Mouse (Mus musculus) R1 (cell line): Measurements from ENCODE around the gene Adgb.
"Not testable (repeated sequence)": the region's sequence is repeated elsewhere in the genome, so short reads cannot be mapped to it uniquely, and the experiment has no call there.

ENCODE experiments used
- DNase-seq: peaks from one replicate; pipeline ENCODE4 v3.0.0-alpha.2; 2018; ENCODE audit warnings: low read depth, low spot score

The Adgb gene

GRCm38 (mm10) chr10:10471961-10472610 is at the start of gene Adgb:
Gene Adgb, minus strand, starts transcription at chr10:10472326.
- DNase-seq, result peak; percentile 44

GRCm38 (mm10) chr10:10480139-10480538 is 8.0 kb upstream of the Adgb start:
- DNase-seq, result no peak

GRCm38 (mm10) chr10:10477429-10477828 is 5.3 kb upstream of the Adgb start:
- DNase-seq, result not testable (repeated sequence)

- DNase-seq, result no peak
Observed at GRCm38 (mm10) chr10:10476956-10477355, 4.8 kb upstream of the Adgb start.

- DNase-seq, result no peak
Observed at GRCm38 (mm10) chr10:10476549-10476948, 4.4 kb upstream of the Adgb start.

GRCm38 (mm10) chr10:10468699-10469547 is 3.2 kb downstream of the Adgb start:
- DNase-seq, result no peak

GRCm38 (mm10) chr10:10460113-10460512 is 12.0 kb downstream of the Adgb start:
- DNase-seq, result no peak

GRCm38 (mm10) chr10:10456991-10457390 is 15.1 kb downstream of the Adgb start:
- no peak for DNase-seq

- no peak for DNase-seq
Observed at GRCm38 (mm10) chr10:10449067-10449466, 23.1 kb downstream of the Adgb start.

GRCm38 (mm10) chr10:10444841-10445466 is 27.2 kb downstream of the Adgb start:
- no peak for DNase-seq

- no peak for DNase-seq
Observed at GRCm38 (mm10) chr10:10443558-10443957, 28.6 kb downstream of the Adgb start.

GRCm38 (mm10) chr10:10435014-10435413 is 37.1 kb downstream of the Adgb start:
- no peak for DNase-seq

GRCm38 (mm10) chr10:10429635-10430034 is 42.5 kb downstream of the Adgb start:
- DNase-seq, result no peak

GRCm38 (mm10) chr10:10429032-10429431 is 43.1 kb downstream of the Adgb start:
- no peak for DNase-seq

- DNase-seq, result no peak
Observed at GRCm38 (mm10) chr10:10424383-10424782, 47.7 kb downstream of the Adgb start.

GRCm38 (mm10) chr10:10411046-10411445 is 61.1 kb downstream of the Adgb start:
- no peak for DNase-seq

- peak; percentile 11 for DNase-seq
Observed at GRCm38 (mm10) chr10:10408166-10408565, 64.0 kb downstream of the Adgb start.

GRCm38 (mm10) chr10:10395784-10396481 is 76.2 kb downstream of the Adgb start:
- DNase-seq, result no peak

GRCm38 (mm10) chr10:10374629-10375028 is 97.5 kb downstream of the Adgb start:
- DNase-seq, result no peak

- DNase-seq, result no peak
Observed at GRCm38 (mm10) chr10:10364025-10364424, 108.1 kb downstream of the Adgb start.

- peak; percentile 51 for DNase-seq
Observed at GRCm38 (mm10) chr10:10355605-10356227, 116.4 kb downstream of the Adgb start.
